Comparison of ENCODE assay signal across 10 mouse cellular contexts in genomic region chr11:115265771-115266399, GRCm38 (mm10). TPM values are rescaled to one million over a fixed set of nuclear protein-coding genes. Genes with fewer than 3 reads are reported as not detected.
DNase-seq lines count a peak whose midpoint lies in the region; ATAC-seq lines count a peak whose summit lies in the region.
"Had no signal": no experiment of that assay in that cellular context is flagged by ENCODE, and none has a peak within 500 bp of the region (broad histone marks: within the 10 kb centered on the region; RNA-seq: fewer than 3 reads in every experiment).

No protein-coding gene starts in this region.

- no peak overlapping the region for H3K9ac ChIP-seq in kidney, embryonic 15.5 days
- no peak overlapping the region for H3K9ac ChIP-seq in kidney, embryonic 14.5 days (ENCODE audit: low read depth, low read length)
- H3K9ac ChIP-seq in embryonic facial prominence, embryonic 13.5 days, result no peak overlapping the region
- no peak overlapping the region for H3K9ac ChIP-seq in liver, embryonic 15.5 days

- no peaks in the 10 kb centered on the region for H3K9me3 ChIP-seq in kidney, embryonic 15.5 days (replicated peaks)
- H3K9me3 ChIP-seq in kidney, embryonic 14.5 days (ENCODE audit: control insufficient read depth, low read length), result no peaks in the 10 kb centered on the region
- H3K9me3 ChIP-seq in embryonic facial prominence, embryonic 13.5 days, result no peaks in the 10 kb centered on the region
- H3K9me3 ChIP-seq in liver, embryonic 15.5 days (replicated peaks), result no peaks in the 10 kb centered on the region

- WGBS in kidney, embryonic 15.5 days, result 3% methylated on average over 20 of the region's 20 CpGs
- WGBS in kidney, embryonic 14.5 days, result 5% methylated on average over 20 of the region's 20 CpGs
- 3% methylated on average over 20 of the region's 20 CpGs for WGBS in embryonic facial prominence, embryonic 13.5 days
- 5% methylated on average over 20 of the region's 20 CpGs for WGBS in liver, embryonic 15.5 days (ENCODE audit: insufficient replicate concordance)

- ATAC-seq in kidney, embryonic 15.5 days (replicated peaks; ENCODE audit: low FRiP score), result no peak
- no peak for ATAC-seq in kidney, embryonic 14.5 days (ENCODE audit: low FRiP score, low TSS enrichment)
- no peak for ATAC-seq in embryonic facial prominence, embryonic 13.5 days (ENCODE audit: insufficient number of reproducible peaks, insufficient read depth, low FRiP score, low TSS enrichment, low read depth)
- ATAC-seq in liver, embryonic 15.5 days (ENCODE audit: insufficient read depth), result no peak

- no peak overlapping the region for H3K27ac ChIP-seq in kidney, embryonic 15.5 days
- H3K27ac ChIP-seq in kidney, embryonic 14.5 days (ENCODE audit: low read depth, low read length), result no peak overlapping the region
- no peak overlapping the region for H3K27ac ChIP-seq in embryonic facial prominence, embryonic 13.5 days
- H3K27ac ChIP-seq in liver, embryonic 15.5 days (replicated peaks), result no peak overlapping the region

- peaks cover 89% of the 10 kb centered on the region for H3K27me3 ChIP-seq in kidney, embryonic 15.5 days
- H3K27me3 ChIP-seq in kidney, embryonic 14.5 days (ENCODE audit: control insufficient read depth, insufficient read depth, low read length), result peaks cover 82% of the 10 kb centered on the region
- peaks cover 88% of the 10 kb centered on the region for H3K27me3 ChIP-seq in embryonic facial prominence, embryonic 13.5 days
- peaks cover 84% of the 10 kb centered on the region for H3K27me3 ChIP-seq in liver, embryonic 15.5 days

- H3K36me3 ChIP-seq in kidney, embryonic 15.5 days, result peaks cover 11% of the 10 kb centered on the region; the same call in 1 of the 2 replicates
- H3K36me3 ChIP-seq in kidney, embryonic 14.5 days (ENCODE audit: control insufficient read depth, insufficient read depth, low read length), result no peaks in the 10 kb centered on the region
- H3K36me3 ChIP-seq in embryonic facial prominence, embryonic 13.5 days, result peaks cover 19% of the 10 kb centered on the region
- H3K36me3 ChIP-seq in liver, embryonic 15.5 days (replicated peaks), result peaks cover 5% of the 10 kb centered on the region; the same call in 1 of the 2 replicates

- DNase-seq in cerebellum, adult 8-10 months, result peak; percentile 81
- DNase-seq in urinary bladder, adult 18-20 months (ENCODE audit: low spot score in 2 of 2), result no peak
- DNase-seq in gastrocnemius, adult 8-10 months (ENCODE audit: low spot score in 2 of 2), result no peak
- no peak for DNase-seq in ovary, adult 18-20 months (ENCODE audit: low spot score)

- H3K4me2 ChIP-seq in kidney, embryonic 15.5 days, result 0 out of 2 replicates have a peak overlapping the region, but pooled peaks have one; percentile 54
- H3K4me2 ChIP-seq in kidney, embryonic 14.5 days (replicated peaks; ENCODE audit: low read depth, low read length), result no peak overlapping the region
- H3K4me2 ChIP-seq in embryonic facial prominence, embryonic 13.5 days, result no peak overlapping the region; the same call in 1 of the 2 replicates
- H3K4me2 ChIP-seq in liver, embryonic 15.5 days, result peak overlapping the region; percentile 47; the same call in 1 of the 2 replicates

- H3K4me1 ChIP-seq in kidney, embryonic 15.5 days, result peaks cover 32% of the 10 kb centered on the region
- peaks cover 13% of the 10 kb centered on the region; the same call in 1 of the 2 replicates for H3K4me1 ChIP-seq in kidney, embryonic 14.5 days (ENCODE audit: control insufficient read depth, insufficient read depth, low read length)
- H3K4me1 ChIP-seq in embryonic facial prominence, embryonic 13.5 days, result peaks cover 19% of the 10 kb centered on the region
- peaks cover 15% of the 10 kb centered on the region for H3K4me1 ChIP-seq in liver, embryonic 15.5 days (replicated peaks)

- peak overlapping the region; percentile 39; the same call in 1 of the 2 replicates for H3K4me3 ChIP-seq in kidney, embryonic 15.5 days (replicated peaks)
- H3K4me3 ChIP-seq in kidney, embryonic 14.5 days (ENCODE audit: low read length), result no peak overlapping the region
- peak overlapping the region; percentile 30 for H3K4me3 ChIP-seq in embryonic facial prominence, embryonic 13.5 days
- H3K4me3 ChIP-seq in liver, embryonic 15.5 days (replicated peaks), result no peak overlapping the region

RNA-seq across cellular contexts. Expression of gene Grin2c, which starts 1.2 kb away (rescaled TPM):
- polyA plus RNA-seq in kidney, embryonic 15.5 days (2015; fragmentation: Nextera tagmentation; extraction: Ambion mirVana), result not detected in 2 replicates
- polyA plus RNA-seq in kidney, embryonic 14.5 days (2014; fragmentation: Nextera tagmentation; extraction: Ambion mirVana), result not detected in 2 replicates
- polyA plus RNA-seq in embryonic facial prominence, embryonic 13.5 days (2015; fragmentation: Nextera tagmentation; extraction: Ambion mirVana), result not detected in 2 replicates
- polyA plus RNA-seq in liver, embryonic 15.5 days (2015; fragmentation: Nextera tagmentation; extraction: Ambion mirVana), result 0.05 TPM in 2 replicates
- under 1 TPM; 0.05 to 0.16 (median 0.14) TPM for total RNA-seq in gastrocnemius, adult 8-10 months (2022)
- total RNA-seq: megakaryocyte-erythroid progenitor cell, adult 5-6 weeks had no signal
- polyA plus RNA-seq: intestine, embryonic 14.5 days had no signal

RNA-seq across cellular contexts. Expression of gene Fdxr, which starts 11.0 kb away (rescaled TPM):
- 15.4 and 20.8 TPM in 2 replicates for polyA plus RNA-seq in kidney, embryonic 15.5 days (2015; fragmentation: Nextera tagmentation; extraction: Ambion mirVana)
- 9.2 and 13.1 TPM in 2 replicates for polyA plus RNA-seq in kidney, embryonic 14.5 days (2014; fragmentation: Nextera tagmentation; extraction: Ambion mirVana)
- polyA plus RNA-seq in embryonic facial prominence, embryonic 13.5 days (2015; fragmentation: Nextera tagmentation; extraction: Ambion mirVana), result 14.5 and 15.3 TPM in 2 replicates
- polyA plus RNA-seq in liver, embryonic 15.5 days (2015; fragmentation: Nextera tagmentation; extraction: Ambion mirVana), result 19.5 and 21.1 TPM in 2 replicates
- total RNA-seq in gastrocnemius, adult 8-10 months (2022), result 1 to 10 TPM; 2.4 to 4.1 (median 2.7) TPM

RNA-seq across cellular contexts. Expression of gene Fads6, which starts 31.6 kb away (rescaled TPM):
- 0.49 and 0.55 TPM in 2 replicates for polyA plus RNA-seq in kidney, embryonic 15.5 days (2015; fragmentation: Nextera tagmentation; extraction: Ambion mirVana)
- 0.32 and 0.39 TPM in 2 replicates for polyA plus RNA-seq in kidney, embryonic 14.5 days (2014; fragmentation: Nextera tagmentation; extraction: Ambion mirVana)
- 0.31 and 0.43 TPM in 2 replicates for polyA plus RNA-seq in embryonic facial prominence, embryonic 13.5 days (2015; fragmentation: Nextera tagmentation; extraction: Ambion mirVana)
- polyA plus RNA-seq in liver, embryonic 15.5 days (2015; fragmentation: Nextera tagmentation; extraction: Ambion mirVana), result 3.4 and 4.1 TPM in 2 replicates
- total RNA-seq in gastrocnemius, adult 8-10 months (2022), result 1 to 10 TPM; 2.7 to 5.7 (median 4.6) TPM
- total RNA-seq: megakaryocyte-erythroid progenitor cell, adult 5-6 weeks had no signal

RNA-seq across cellular contexts. Expression of gene Otop2, which starts 41.1 kb away (rescaled TPM):
- polyA plus RNA-seq in kidney, embryonic 15.5 days (2015; fragmentation: Nextera tagmentation; extraction: Ambion mirVana), result 0.06 and 0.09 TPM in 2 replicates
- 0.14 and 0.15 TPM in 2 replicates for polyA plus RNA-seq in kidney, embryonic 14.5 days (2014; fragmentation: Nextera tagmentation; extraction: Ambion mirVana)
- polyA plus RNA-seq in embryonic facial prominence, embryonic 13.5 days (2015; fragmentation: Nextera tagmentation; extraction: Ambion mirVana), result 0.20 TPM in 1 of 2 replicates, not detected in the other
- polyA plus RNA-seq in liver, embryonic 15.5 days (2015; fragmentation: Nextera tagmentation; extraction: Ambion mirVana), result not detected in 2 replicates
- total RNA-seq in gastrocnemius, adult 8-10 months (2022), result not detected
- total RNA-seq: megakaryocyte-erythroid progenitor cell, adult 5-6 weeks had no signal
- polyA plus RNA-seq: intestine, embryonic 14.5 days had no signal

RNA-seq across cellular contexts. Expression of gene Ush1g, which starts 56.0 kb away (rescaled TPM):
- polyA plus RNA-seq in kidney, embryonic 15.5 days (2015; fragmentation: Nextera tagmentation; extraction: Ambion mirVana), result not detected in 2 replicates
- polyA plus RNA-seq in kidney, embryonic 14.5 days (2014; fragmentation: Nextera tagmentation; extraction: Ambion mirVana), result not detected in 2 replicates
- polyA plus RNA-seq in embryonic facial prominence, embryonic 13.5 days (2015; fragmentation: Nextera tagmentation; extraction: Ambion mirVana), result not detected in 2 replicates
- polyA plus RNA-seq in liver, embryonic 15.5 days (2015; fragmentation: Nextera tagmentation; extraction: Ambion mirVana), result 0.20 and 0.22 TPM in 2 replicates
- total RNA-seq in gastrocnemius, adult 8-10 months (2022), result under 1 TPM; 0.15 to 0.34 (median 0.24) TPM
- total RNA-seq: megakaryocyte-erythroid progenitor cell, adult 5-6 weeks had no signal

Comparison
In these comparisons a context has a peak if more than half of its experiments do, and no peak if none do; other contexts are left out.
1. H3K4me2 ChIP-seq: peak in kidney, embryonic 15.5 days (single experiment) and liver, embryonic 15.5 days (single experiment); none in kidney, embryonic 14.5 days (single experiment) and embryonic facial prominence, embryonic 13.5 days (single experiment).
2. H3K4me3 ChIP-seq: peak in kidney, embryonic 15.5 days (single experiment) and embryonic facial prominence, embryonic 13.5 days (single experiment); none in kidney, embryonic 14.5 days (single experiment) and liver, embryonic 15.5 days (single experiment).